Mouse (Mus musculus): ENCODE data around the gene Tbc1d22b. TPM values are rescaled to one million over a fixed set of nuclear protein-coding genes. Genes with fewer than 3 reads are reported as not detected.

Gene Tbc1d22b
- total and polyA plus RNA-seq, 3 experiments, result 8.0 to 53.8 (median 30.7) TPM

DNA sequence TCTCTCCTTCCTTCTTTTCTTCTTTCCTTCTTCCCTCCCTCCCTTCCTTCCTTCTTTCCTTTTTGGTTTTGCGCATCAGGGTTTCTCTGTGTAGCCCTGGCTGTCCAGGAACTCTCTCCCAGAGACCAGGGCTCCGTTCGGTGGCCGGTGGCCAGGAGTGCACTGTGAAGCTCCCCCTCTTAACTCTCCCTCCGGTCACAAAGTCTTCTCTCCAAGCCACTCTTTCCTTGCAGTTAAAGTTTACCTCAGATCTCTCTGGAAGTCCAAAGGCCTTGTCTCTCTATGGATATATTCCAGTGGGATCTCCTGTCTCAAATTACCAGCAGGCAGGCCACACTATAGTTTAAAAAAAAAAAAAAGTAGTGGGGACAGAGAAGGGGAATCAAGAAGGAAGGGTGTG, 4.3 kb upstream of the Tbc1d22b start (continued):
- TF ChIP-seq GABPA (IDR thresholded peaks at IDR 0.05; ENCODE audit: low read depth, low read length) (no peak), POLR2AphosphoS2 (IDR thresholded peaks at IDR 0.05; ENCODE audit: low read length) (no peak), MAFK (IDR thresholded peaks at IDR 0.05; ENCODE audit: borderline replicate concordance, low read depth, low read length) (no peak)

GRCm38 (mm10) chr17:29548494-29548893, 1.1 kb upstream of the Tbc1d22b start:
- Histone ChIP-seq H3K4me1 (ENCODE audit: control insufficient read depth in 1 of 2, insufficient read depth in 2 of 2, low read length in 2 of 2) (peaks cover 14 to 19% of the 10 kb centered on the region in 2 experiments), H3K4me3 (ENCODE audit: control insufficient read depth in 1 of 2, insufficient read depth in 1 of 2, low read depth in 2 of 2, low read length in 2 of 2) (peak overlapping the region; percentile 37 to 99; a peak in 3 of 4 replicates), H3K36me3 (ENCODE audit: control insufficient read depth in 1 of 2, insufficient read depth in 2 of 2, low read length in 2 of 2) (peaks cover 0 to 23% of the 10 kb centered on the region in 2 experiments; a peak in 2 of 4 replicates), H3K9ac (ENCODE audit: control insufficient read depth, low read depth, low read length, poor library complexity, severe bottlenecking) (peak overlapping the region; percentile 39), H3K27ac (ENCODE audit: control insufficient read depth, low read depth, low read length) (peak overlapping the region; percentile 74), H3K79me2 (ENCODE audit: control insufficient read depth, insufficient read depth, low read length, poor library complexity) (peaks cover 20% of the 10 kb centered on the region), H3K9me3 (replicated peaks; ENCODE audit: insufficient read depth, low read length) (no peaks in the 10 kb centered on the region), H3K27me3 (ENCODE audit: control insufficient read depth in 1 of 2, insufficient read depth in 2 of 2, low read length in 2 of 2) (no peaks in the 10 kb centered on the region)
- no peak; the same call in 1 of the 2 replicates for TF ChIP-seq MXI1 (IDR thresholded peaks at IDR 0.05; ENCODE audit: low read depth, low read length)
- TF ChIP-seq BHLHE40 (IDR thresholded peaks at IDR 0.05; ENCODE audit: borderline replicate concordance, low read depth, low read length), result no peak
- TF ChIP-seq POLR2AphosphoS5 (IDR thresholded peaks at IDR 0.05; ENCODE audit: borderline replicate concordance, low read depth, low read length), result no peak
- TF ChIP-seq JUND (IDR thresholded peaks at IDR 0.05; ENCODE audit: low read depth, low read length), result peak; percentile 90; the same call in 1 of the 2 replicates
- no peak for TF ChIP-seq MAFK (IDR thresholded peaks at IDR 0.05; ENCODE audit: borderline replicate concordance, low read depth, low read length)
- no peak for TF ChIP-seq RAD21 (IDR thresholded peaks at IDR 0.05; ENCODE audit: low read depth, low read length)
- peak; percentile 56 for DNase-seq (ENCODE audit: low read depth, low spot score)

- no peak for TF ChIP-seq BHLHE40 (IDR thresholded peaks at IDR 0.05; ENCODE audit: borderline replicate concordance, low read depth, low read length)
- TF ChIP-seq GATA1 (IDR thresholded peaks at IDR 0.05; ENCODE audit: low read depth, low read length), result peak; percentile 41; the same call in 1 of the 2 replicates
- no peak for TF ChIP-seq ZKSCAN1 (IDR thresholded peaks at IDR 0.05; ENCODE audit: low read depth, low read length)
- peak; percentile 42; the same call in 1 of the 2 replicates for TF ChIP-seq RCOR1 (IDR thresholded peaks at IDR 0.05; ENCODE audit: low read depth, low read length)
- 0 out of 2 replicates have a peak, but pooled peaks have one; percentile 64 for TF ChIP-seq CHD1 (IDR thresholded peaks at IDR 0.05; ENCODE audit: low read depth, low read length)
- peak; percentile 83 for TF ChIP-seq ETS1 (IDR thresholded peaks at IDR 0.05; ENCODE audit: low read depth, low read length)
- TF ChIP-seq USF1 (IDR thresholded peaks at IDR 0.05; ENCODE audit: low read depth, low read length), result no peak
- TF ChIP-seq EP300 (IDR thresholded peaks at IDR 0.05; ENCODE audit: low read depth in 1 of 2, low read length in 2 of 2), result peak; percentile 64 to 85
- TF ChIP-seq USF2 (IDR thresholded peaks at IDR 0.05; ENCODE audit: borderline replicate concordance in 1 of 2, insufficient read depth in 1 of 2, low read depth in 1 of 2, low read length in 2 of 2), result no peak
- TF ChIP-seq SIN3A (IDR thresholded peaks at IDR 0.05; ENCODE audit: low read length), result peak; percentile 47; the same call in 1 of the 2 replicates
- TF ChIP-seq UBTF (IDR thresholded peaks at IDR 0.05; ENCODE audit: borderline replicate concordance, insufficient read depth, low read depth, low read length), result 0 out of 2 replicates have a peak, but pooled peaks have one; percentile 33
- peak; percentile 49 for TF ChIP-seq NELFE (IDR thresholded peaks at IDR 0.05; ENCODE audit: low read depth, low read length)
- peak; percentile 92 for TF ChIP-seq MYB (IDR thresholded peaks at IDR 0.05; ENCODE audit: low read depth, low read length)
- TF ChIP-seq ELF1 (IDR thresholded peaks at IDR 0.05; ENCODE audit: low read depth, low read length), result no peak
- TF ChIP-seq MAX (IDR thresholded peaks at IDR 0.05; ENCODE audit: low read length), result peak; percentile 31; the same call in 1 of the 2 replicates
- no peak for TF ChIP-seq MEF2A (IDR thresholded peaks at IDR 0.05; ENCODE audit: extremely low read depth, insufficient replicate concordance, low read depth, low read length, poor library complexity, severe bottlenecking)
- TF ChIP-seq TCF12 (IDR thresholded peaks at IDR 0.05; ENCODE audit: low read depth, low read length), result peak; percentile 58; the same call in 1 of the 2 replicates
- peak; percentile 85 for DNase-seq (ENCODE audit: low read depth, low spot score)
- peaks cover 20% of the 10 kb centered on the region for H3K79me2 ChIP-seq (ENCODE audit: control insufficient read depth, insufficient read depth, low read length, poor library complexity)
- H3K36me3 ChIP-seq (ENCODE audit: control insufficient read depth in 1 of 2, insufficient read depth in 2 of 2, low read length in 2 of 2), result peaks cover 0 to 23% of the 10 kb centered on the region in 2 experiments; a peak in 2 of 4 replicates
- no peaks in the 10 kb centered on the region for H3K9me3 ChIP-seq (replicated peaks; ENCODE audit: insufficient read depth, low read length)
- peak overlapping the region; percentile 39 for H3K9ac ChIP-seq (ENCODE audit: control insufficient read depth, low read depth, low read length, poor library complexity, severe bottlenecking)
- H3K4me3 ChIP-seq (ENCODE audit: control insufficient read depth in 1 of 2, insufficient read depth in 1 of 2, low read depth in 2 of 2, low read length in 2 of 2), result peak overlapping the region; percentile 47 to 99
- H3K27me3 ChIP-seq (ENCODE audit: control insufficient read depth in 1 of 2, insufficient read depth in 2 of 2, low read length in 2 of 2), result no peaks in the 10 kb centered on the region
- peaks cover 14 to 19% of the 10 kb centered on the region in 2 experiments for H3K4me1 ChIP-seq (ENCODE audit: control insufficient read depth in 1 of 2, insufficient read depth in 2 of 2, low read length in 2 of 2)
- peak overlapping the region; percentile 74 for H3K27ac ChIP-seq (ENCODE audit: control insufficient read depth, low read depth, low read length)
These were observed 591 bp upstream of the Tbc1d22b start for GRCm38 (mm10) chr17:29548994-29549393.

Measured in MEL (cell line).